In genomic region chr11:63352990-63353389, GRCm38 (mm10) we compare ENCODE assay signal across 15 mouse cellular contexts.
"Had no signal": no experiment of that assay in that cellular context is flagged by ENCODE, and none has a peak within 500 bp of the region (broad histone marks: within the 10 kb centered on the region; RNA-seq: fewer than 3 reads in every experiment).

No protein-coding gene starts in this region.

- H3K36me3 ChIP-seq: limb, embryonic 13.5 days; midbrain, embryonic 12.5 days; neural tube, embryonic 13.5 days; stomach, embryonic 15.5 days had no signal

- ATAC-seq: inflammation-experienced regulatory T-cells, adult 6 months; midbrain, embryonic 16.5 days had no signal

- H3K4me1 ChIP-seq: stomach, embryonic 15.5 days had no signal

- H3K9me3 ChIP-seq: midbrain, embryonic 12.5 days; neural tube, embryonic 13.5 days; stomach, embryonic 15.5 days had no signal

- H3K27me3 ChIP-seq: neural tube, embryonic 13.5 days; stomach, embryonic 15.5 days had no signal

- H3K27ac ChIP-seq: kidney, postnatal 0 days; limb, embryonic 13.5 days; midbrain, embryonic 12.5 days; neural tube, embryonic 13.5 days; stomach, embryonic 15.5 days had no signal

- DNase-seq: kidney, adult 11 months; kidney, adult 9 months; kidney, postnatal 36 days; layer of hippocampus, adult 9-11 months; layer of hippocampus, postnatal 36 days; left cerebral cortex, postnatal 4 days; lung, adult 18-20 months; retina, postnatal 1 day had no signal

- H3K9ac ChIP-seq: limb, embryonic 13.5 days; midbrain, embryonic 12.5 days; neural tube, embryonic 13.5 days; stomach, embryonic 15.5 days had no signal

- H3K4me2 ChIP-seq: limb, embryonic 13.5 days; midbrain, embryonic 12.5 days; neural tube, embryonic 13.5 days; stomach, embryonic 15.5 days had no signal

- H3K4me3 ChIP-seq: limb, embryonic 13.5 days; midbrain, embryonic 12.5 days; neural tube, embryonic 13.5 days; stomach, embryonic 15.5 days had no signal
